Mouse (Mus musculus) liver, embryonic 15.5 days (tissue): ENCODE measurements around the gene Pcdh8. TPM values are rescaled to one million over a fixed set of nuclear protein-coding genes. Genes with fewer than 3 reads are reported as not detected.

Source experiments
- ATAC-seq: fragments of 200-750 bp; cut with Nextera tagmentation; 2 replicates; pipeline ENCODE4 v1.8.0; 2017; ENCODE audit warnings: moderate number of reproducible peaks, mild to moderate bottlenecking, moderate library complexity; ENCODE audit not compliant: insufficient read depth
- H3K27ac ChIP-seq: fragments of 300-500 bp; sonication (generic); replicated peaks from 2 replicates; pipeline ENCODE4 v1.5.1; 2015; ENCODE audit warnings: mild to moderate bottlenecking, inconsistent platforms
- H3K27me3 ChIP-seq: fragments of 300-500 bp; sonication (generic); 2 replicates; pipeline ENCODE4 v1.6.1; 2015; ENCODE audit warnings: mild to moderate bottlenecking, inconsistent platforms
- H3K36me3 ChIP-seq: fragments of 300-500 bp; sonication (generic); replicated peaks from 2 replicates; pipeline ENCODE4 v1.6.1; 2015; ENCODE audit warnings: moderate library complexity, mild to moderate bottlenecking, inconsistent platforms
- H3K4me1 ChIP-seq: fragments of 300-500 bp; sonication (generic); replicated peaks from 2 replicates; pipeline ENCODE4 v1.6.1; 2015; ENCODE audit warnings: inconsistent platforms
- H3K4me2 ChIP-seq: fragments of 300-500 bp; sonication (generic); 2 replicates; pipeline ENCODE4 v1.6.1; 2015; ENCODE audit warnings: moderate library complexity, mild to moderate bottlenecking, inconsistent platforms
- H3K4me3 ChIP-seq: fragments of 300-500 bp; sonication (generic); replicated peaks from 2 replicates; pipeline ENCODE4 v1.5.1; 2015; ENCODE audit warnings: mild to moderate bottlenecking, inconsistent platforms
- H3K9ac ChIP-seq: fragments of 300-500 bp; sonication (generic); 2 replicates; pipeline ENCODE4 v1.6.1; 2015; ENCODE audit warnings: moderate library complexity, mild to moderate bottlenecking, inconsistent platforms
- H3K9me3 ChIP-seq: fragments of 300-500 bp; sonication (generic); replicated peaks from 2 replicates; pipeline ENCODE4 v1.6.1; 2016; ENCODE audit warnings: inconsistent platforms
- WGBS: fragments of 180-500 bp; shearing (Covaris S2); methylation state at CpG from one replicate; pipeline ENCODE4 v1.1.7; 2015; ENCODE audit warnings: mixed read lengths; ENCODE audit not compliant: insufficient replicate concordance; 5-methylcytosine and 5-hydroxymethylcytosine counted together
- polyA plus RNA-seq: library from polyadenylated mRNA; unstranded; fragments of >200 nt; fragmentation: Nextera tagmentation; extraction: Ambion mirVana; gene quantifications from 2 replicates; pipeline ENCODE4 v1.2.1, GENCODE M21; 2015

The Pcdh8 gene
- polyA plus RNA-seq, 1 experiment from 2014 or later: 0.10 TPM

GRCm38 (mm10) chr14:79753733-79754132 lies 17.4 kb downstream of the Pcdh8 start:
- no peak overlapping the region for H3K4me2 ChIP-seq
- no peaks in the 10 kb centered on the region for H3K27me3 ChIP-seq
- H3K4me3 ChIP-seq: no peak overlapping the region
- no peak for ATAC-seq
- WGBS: 66% methylated on average over 7 of the region's 7 CpGs
- H3K9me3 ChIP-seq: no peaks in the 10 kb centered on the region
- no peaks in the 10 kb centered on the region for H3K36me3 ChIP-seq
- no peaks in the 10 kb centered on the region for H3K4me1 ChIP-seq
- H3K9ac ChIP-seq: no peak overlapping the region
- H3K27ac ChIP-seq: no peak overlapping the region

GRCm38 (mm10) chr14:79740515-79740914 lies 30.6 kb downstream of the Pcdh8 start:
- Histone ChIP-seq H3K27me3 (no peaks in the 10 kb centered on the region), H3K4me2 (no peak overlapping the region), H3K36me3 (no peaks in the 10 kb centered on the region), H3K27ac (no peak overlapping the region), H3K9ac (no peak overlapping the region), H3K9me3 (no peaks in the 10 kb centered on the region), H3K4me1 (no peaks in the 10 kb centered on the region), H3K4me3 (no peak overlapping the region)
- WGBS: 62% methylated on average over 3 of the region's 3 CpGs
- no peak for ATAC-seq

DNA sequence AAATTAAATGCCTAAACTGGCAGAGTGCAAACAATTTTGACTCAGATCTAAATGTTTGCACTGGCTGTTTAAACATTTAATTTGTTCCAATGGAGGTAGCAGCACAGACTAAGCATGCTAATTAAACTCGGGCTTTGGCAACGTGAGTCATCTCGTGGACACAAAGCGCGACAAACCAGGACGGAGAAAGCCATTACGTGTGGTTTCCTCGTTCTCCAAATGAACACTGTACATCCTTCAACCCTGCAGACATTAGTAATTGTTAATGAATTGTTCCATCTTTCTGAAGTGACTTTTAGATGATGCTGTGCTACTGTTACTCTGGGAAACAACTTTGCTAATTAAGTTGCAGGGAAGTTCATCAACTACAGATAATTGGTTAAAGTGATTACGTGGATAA lies 32.7 kb downstream of the Pcdh8 start:
- no peaks in the 10 kb centered on the region for H3K27me3 ChIP-seq
- H3K27ac ChIP-seq: no peak overlapping the region

DNA sequence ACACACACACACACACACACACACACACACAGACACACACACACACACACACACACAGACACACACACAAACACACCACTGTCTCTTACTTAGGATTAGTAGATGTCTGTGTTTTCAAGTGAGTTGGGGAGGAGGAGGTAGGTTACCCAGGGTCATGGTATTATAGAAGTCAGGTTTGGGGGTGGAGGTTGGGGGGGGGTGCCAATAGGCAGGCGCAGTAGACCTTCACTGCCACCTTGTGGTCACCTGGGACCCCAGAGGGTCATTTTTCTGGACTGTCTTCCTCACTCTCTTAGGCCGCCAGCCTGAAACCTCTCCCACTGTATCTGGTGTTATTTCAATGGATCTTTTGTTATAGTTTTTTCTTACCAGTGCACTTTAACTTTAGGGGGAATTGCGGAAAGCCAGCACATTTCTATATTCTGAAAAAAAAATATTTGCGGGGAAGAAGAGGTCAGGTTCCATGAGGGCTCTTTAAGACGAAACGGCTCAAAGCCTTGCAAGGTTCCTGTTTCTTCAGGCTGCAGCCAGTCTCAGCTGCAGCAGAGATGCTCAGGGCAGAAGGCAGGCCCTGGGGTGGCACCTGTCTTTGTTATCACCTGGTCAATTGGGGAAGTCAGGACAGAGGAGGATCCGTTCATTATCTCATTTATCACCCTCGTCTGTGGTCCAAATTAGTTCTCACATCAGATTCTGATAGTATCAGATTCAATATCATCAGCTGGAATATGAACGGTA lies 33.3 kb downstream of the Pcdh8 start:
- Histone ChIP-seq H3K4me1 (no peaks in the 10 kb centered on the region), H3K27me3 (no peaks in the 10 kb centered on the region), H3K9me3 (no peaks in the 10 kb centered on the region), H3K36me3 (no peaks in the 10 kb centered on the region), H3K4me2 (no peak overlapping the region), H3K9ac (no peak overlapping the region), H3K27ac (no peak overlapping the region), H3K4me3 (no peak overlapping the region)
- ATAC-seq: no peak
- WGBS: 52% methylated on average over 9 of the region's 9 CpGs

More for the DNA sequence above, 32.7 kb downstream of the Pcdh8 start:
- no peaks in the 10 kb centered on the region for H3K36me3 ChIP-seq
- H3K9ac ChIP-seq: no peak overlapping the region
- ATAC-seq: no peak
- no peak overlapping the region for H3K4me2 ChIP-seq
- H3K4me3 ChIP-seq: no peak overlapping the region
- 68% methylated on average over 9 of the region's 9 CpGs for WGBS
- H3K4me1 ChIP-seq: no peaks in the 10 kb centered on the region
- no peaks in the 10 kb centered on the region for H3K9me3 ChIP-seq

DNA sequence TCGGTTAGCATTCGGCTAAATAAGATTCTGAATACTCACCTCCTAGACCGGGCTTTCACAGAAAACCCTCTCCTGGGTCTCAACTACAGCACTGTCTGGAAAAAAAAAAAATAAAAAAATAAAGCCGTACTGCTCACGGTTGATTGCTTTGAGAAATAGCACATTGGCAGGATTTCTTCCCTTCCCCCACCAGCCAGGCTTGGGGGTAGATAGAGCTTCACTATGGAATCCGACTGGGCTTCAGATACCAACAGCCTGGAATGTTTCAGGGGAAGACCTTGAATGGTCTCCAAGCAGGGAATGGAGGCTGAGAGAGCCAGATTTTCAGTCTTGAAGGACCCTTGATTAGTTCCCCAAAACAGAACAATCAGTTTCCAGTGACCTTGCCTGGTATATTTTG lies 34.3 kb downstream of the Pcdh8 start:
- Histone ChIP-seq H3K9me3 (no peaks in the 10 kb centered on the region), H3K4me1 (no peaks in the 10 kb centered on the region), H3K4me3 (no peak overlapping the region), H3K36me3 (no peaks in the 10 kb centered on the region), H3K27me3 (no peaks in the 10 kb centered on the region), H3K4me2 (no peak overlapping the region), H3K27ac (no peak overlapping the region), H3K9ac (no peak overlapping the region)
- WGBS: 60% methylated on average over 6 of the region's 6 CpGs
- ATAC-seq: no peak

GRCm38 (mm10) chr14:79733501-79733900 lies 37.6 kb downstream of the Pcdh8 start:
- ATAC-seq: no peak
- WGBS: 51% methylated on average over 6 of the region's 6 CpGs

GRCm38 (mm10) chr14:79728811-79729210 lies 42.3 kb downstream of the Pcdh8 start:
- Histone ChIP-seq H3K4me2 (no peak overlapping the region), H3K36me3 (no peaks in the 10 kb centered on the region), H3K4me3 (no peak overlapping the region), H3K9me3 (no peaks in the 10 kb centered on the region), H3K27me3 (no peaks in the 10 kb centered on the region), H3K9ac (no peak overlapping the region), H3K4me1 (no peaks in the 10 kb centered on the region), H3K27ac (no peak overlapping the region)
- no peak for ATAC-seq
- WGBS: 53% methylated on average over 6 of the region's 6 CpGs

More at GRCm38 (mm10) chr14:79733501-79733900, 37.6 kb downstream of the Pcdh8 start:
- Histone ChIP-seq H3K4me2 (no peak overlapping the region), H3K4me1 (no peaks in the 10 kb centered on the region), H3K27ac (no peak overlapping the region), H3K27me3 (no peaks in the 10 kb centered on the region), H3K9ac (no peak overlapping the region), H3K36me3 (no peaks in the 10 kb centered on the region), H3K4me3 (no peak overlapping the region), H3K9me3 (no peaks in the 10 kb centered on the region)

DNA sequence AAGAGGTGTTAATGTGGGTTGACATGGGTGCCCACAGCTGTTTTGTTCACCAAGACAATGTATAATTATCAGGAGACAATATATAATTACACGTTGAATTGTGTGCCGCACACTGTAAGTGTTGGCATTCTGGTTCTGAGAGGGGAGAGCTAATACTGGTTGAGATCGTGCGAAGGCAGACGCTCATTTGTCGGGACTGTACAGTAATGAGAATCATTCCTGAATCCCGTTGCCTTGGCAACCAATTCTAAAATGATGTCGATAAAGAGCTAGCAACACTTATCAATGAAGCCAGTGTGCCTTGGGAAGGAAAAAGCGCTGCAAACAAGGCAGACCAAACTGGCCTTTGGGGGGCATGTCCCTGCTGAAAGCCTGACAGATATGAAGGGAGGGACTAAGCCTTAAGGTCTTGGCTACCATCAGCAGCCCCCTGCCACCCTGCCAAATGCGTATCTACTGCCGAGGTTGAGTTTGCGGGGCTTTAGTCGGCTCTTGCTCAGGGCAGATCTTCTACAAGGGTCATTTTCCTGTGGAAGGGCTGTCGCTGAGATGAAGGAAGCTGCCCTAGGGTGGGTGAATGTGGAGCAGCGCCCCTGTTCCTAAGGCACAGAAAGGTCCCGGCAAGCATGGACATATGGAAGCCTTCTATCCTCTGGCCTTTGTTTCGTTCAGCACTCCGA lies 47.0 kb downstream of the Pcdh8 start:
- no peak overlapping the region for H3K4me2 ChIP-seq
- no peaks in the 10 kb centered on the region for H3K36me3 ChIP-seq
- no peaks in the 10 kb centered on the region for H3K9me3 ChIP-seq
- 73% methylated on average over 18 of the region's 18 CpGs for WGBS
- H3K27me3 ChIP-seq: no peaks in the 10 kb centered on the region
- H3K9ac ChIP-seq: no peak overlapping the region
- H3K4me1 ChIP-seq: no peaks in the 10 kb centered on the region
- no peak overlapping the region for H3K4me3 ChIP-seq
- H3K27ac ChIP-seq: no peak overlapping the region
- ATAC-seq: no peak

GRCm38 (mm10) chr14:79722228-79722627 lies 48.9 kb downstream of the Pcdh8 start:
- H3K4me3 ChIP-seq: no peak overlapping the region
- 68% methylated on average over 7 of the region's 7 CpGs for WGBS

More at GRCm38 (mm10) chr14:79722228-79722627, 48.9 kb downstream of the Pcdh8 start:
- no peaks in the 10 kb centered on the region for H3K36me3 ChIP-seq
- H3K4me1 ChIP-seq: no peaks in the 10 kb centered on the region
- no peak for ATAC-seq
- no peaks in the 10 kb centered on the region for H3K9me3 ChIP-seq
- H3K9ac ChIP-seq: no peak overlapping the region
- H3K27ac ChIP-seq: no peak overlapping the region
- H3K27me3 ChIP-seq: no peaks in the 10 kb centered on the region
- H3K4me2 ChIP-seq: no peak overlapping the region
